Mouse (Mus musculus) testis, adult 2 months (tissue): ENCODE measurements around the gene Osbpl7.

Source experiments
- CTCF ChIP-seq: fragments of 200-500 bp; IDR thresholded peaks from 2 replicates; pipeline ENCODE4 v1.5.1; 2012; ENCODE audit warnings: low read depth, mild to moderate bottlenecking, inconsistent platforms, low read length, moderate library complexity; ENCODE audit not compliant: control insufficient read depth, insufficient read depth, insufficient replicate concordance
- POLR2A ChIP-seq: fragments of 200-500 bp; IDR thresholded peaks from 2 replicates; pipeline ENCODE4 v1.6.1; 2012; ENCODE audit warnings: low read depth, mild to moderate bottlenecking, inconsistent platforms, low read length, moderate library complexity; ENCODE audit not compliant: control insufficient read depth

GRCm38 (mm10) chr11:97098791-97099190 is 48.4 kb downstream of the Osbpl7 start:
- TF ChIP-seq POLR2A, result no peak
- no peak for TF ChIP-seq CTCF
